Mouse (Mus musculus) erythroid progenitor cell, adult 5-6 weeks (primary cell): ENCODE data around the gene 4932438A13Rik. TPM values are rescaled to one million over a fixed set of nuclear protein-coding genes. Genes with fewer than 3 reads are reported as not detected.

ENCODE experiments used
- ATAC-seq: replicated peaks from 2 replicates; pipeline ENCODE4 v1.8.0; 2016; ENCODE audit warnings: moderate number of reproducible peaks, mild to moderate bottlenecking, moderate TSS enrichment, inconsistent platforms; ENCODE audit not compliant: poor library complexity, low FRiP score, severe bottlenecking
- total RNA-seq, 2 experiments: library from RNA; stranded (forward) in 1 of 2; stranded (reverse) in 1 of 2; fragments of 150-400 nt in 1 of 2; fragments of 186-747, 209-891 nt in 1 of 2; gene quantifications; 2 replicates each; pipeline versions ENCODE4 v1.2.3 to v1.2.4; 2015 to 2017; ENCODE audit warnings: low replicate concordance in 2 of 2

Gene 4932438A13Rik
- total RNA-seq (2015; ENCODE audit: low replicate concordance) (85.8 and 156 TPM in 2 replicates), total RNA-seq (2017; ENCODE audit: low replicate concordance) (68.2 and 75.4 TPM in 2 replicates)

GRCm38 (mm10) chr3:36862721-36863275 lies at the start of gene 4932438A13Rik:
Gene 4932438A13Rik (plus strand): TSS chr3:36863104.
- ATAC-seq, result peak; percentile 100

DNA sequence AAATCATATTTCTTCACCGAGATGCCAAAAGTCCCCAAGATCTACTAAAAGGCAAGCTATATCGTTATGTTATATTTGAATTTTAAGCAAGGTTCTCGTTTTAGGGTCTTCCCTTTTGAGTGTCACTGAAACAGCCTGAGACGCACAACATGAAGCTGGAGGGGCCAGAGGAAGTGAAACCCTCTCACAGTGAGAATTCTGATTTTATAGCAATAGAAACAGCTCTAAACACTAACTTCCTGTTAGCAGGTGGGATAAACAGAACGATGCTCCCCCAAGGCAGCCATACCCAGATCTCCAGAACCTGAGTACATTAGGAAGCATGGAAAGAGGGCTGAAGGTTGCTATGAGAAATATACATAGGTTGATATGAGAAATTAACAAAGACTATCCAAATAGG lies 46.3 kb upstream of the 4932438A13Rik start:
- ATAC-seq, result no peak

GRCm38 (mm10) chr3:36819402-36819801 lies 43.5 kb upstream of the 4932438A13Rik start:
- ATAC-seq, result no peak

- ATAC-seq, result no peak
Measured at GRCm38 (mm10) chr3:36821037-36821436, 41.9 kb upstream of the 4932438A13Rik start.

DNA sequence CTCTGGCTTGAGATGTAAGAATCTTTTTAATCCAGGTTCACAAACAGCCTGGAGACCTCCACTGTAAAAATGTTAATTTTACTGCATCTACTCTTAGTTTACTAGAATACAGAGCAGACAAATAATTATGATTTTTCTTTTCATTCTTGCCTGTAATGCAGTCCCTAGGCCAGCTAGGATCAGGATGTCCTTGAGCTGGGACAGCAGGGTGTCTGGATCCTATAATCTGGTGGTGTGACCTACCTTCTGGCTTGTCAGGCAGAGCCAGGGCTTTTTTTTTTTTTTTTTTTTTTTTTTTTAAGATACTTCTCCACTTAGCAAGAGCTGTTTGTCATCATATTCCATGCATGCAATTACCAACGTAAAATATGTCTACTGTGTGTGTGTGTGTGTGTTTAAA lies 37.8 kb upstream of the 4932438A13Rik start:
- no peak for ATAC-seq

DNA sequence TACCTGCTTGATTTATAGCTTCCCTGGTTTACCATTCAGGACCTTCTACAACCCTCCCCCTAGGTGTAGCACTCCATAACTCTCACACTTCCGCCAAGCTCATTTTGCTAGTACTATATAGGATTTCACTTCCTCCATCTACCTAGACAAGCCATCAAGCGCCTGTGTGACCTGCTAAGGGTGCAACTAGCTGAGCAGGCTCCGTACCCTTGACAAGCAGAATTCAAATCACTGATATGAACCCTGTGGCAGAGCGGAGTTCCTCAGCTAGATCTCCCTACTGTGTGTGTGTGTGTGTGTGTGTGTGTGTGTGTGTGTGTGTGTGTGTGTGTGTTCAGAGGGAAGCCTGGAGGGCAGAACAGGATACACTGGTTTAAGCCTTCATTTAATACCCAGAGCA lies 37.4 kb upstream of the 4932438A13Rik start:
- no peak for ATAC-seq

GRCm38 (mm10) chr3:36827274-36828025 lies 35.5 kb upstream of the 4932438A13Rik start:
- ATAC-seq, result no peak

DNA sequence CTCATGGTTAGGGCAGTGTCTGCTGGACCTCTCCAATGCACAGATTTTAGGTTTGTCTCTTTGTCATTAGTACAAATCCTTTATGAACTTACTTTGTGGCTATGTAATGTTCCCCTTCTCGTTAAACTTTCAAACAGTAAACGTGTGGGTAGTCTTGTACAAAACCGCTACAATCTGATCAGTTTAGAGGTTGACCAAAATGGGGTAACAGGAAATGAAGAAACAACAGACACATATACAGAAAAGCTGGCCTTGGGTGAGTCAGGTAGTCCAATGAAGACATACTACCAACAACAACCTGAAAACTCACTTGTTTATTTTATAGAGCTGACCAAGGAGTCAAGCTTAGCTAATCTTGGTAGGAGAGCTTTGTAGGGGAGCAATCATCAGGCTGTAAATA lies 32.7 kb upstream of the 4932438A13Rik start:
- no peak for ATAC-seq

- ATAC-seq, result no peak
Measured at GRCm38 (mm10) chr3:36834426-36834825, 28.5 kb upstream of the 4932438A13Rik start.

DNA sequence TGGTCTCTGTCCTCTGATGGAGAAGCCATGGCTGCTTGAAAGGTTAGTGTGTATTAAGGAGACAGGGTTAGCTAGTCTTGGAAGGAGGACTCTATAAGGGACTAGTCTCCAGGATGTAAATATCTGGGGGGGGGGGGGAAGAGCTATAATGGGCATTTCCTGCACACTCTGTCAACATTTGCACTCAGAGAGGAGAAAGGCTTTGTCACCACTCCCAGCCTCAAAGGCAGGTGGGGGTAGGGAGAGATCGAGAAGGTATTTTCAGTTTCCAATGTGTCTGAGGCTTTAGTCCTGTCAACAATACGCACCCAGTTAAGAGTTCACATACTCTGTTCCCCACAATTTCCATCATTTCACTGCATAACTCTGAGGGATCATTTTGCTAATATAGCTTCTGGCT lies 28.1 kb upstream of the 4932438A13Rik start:
- no peak for ATAC-seq

DNA sequence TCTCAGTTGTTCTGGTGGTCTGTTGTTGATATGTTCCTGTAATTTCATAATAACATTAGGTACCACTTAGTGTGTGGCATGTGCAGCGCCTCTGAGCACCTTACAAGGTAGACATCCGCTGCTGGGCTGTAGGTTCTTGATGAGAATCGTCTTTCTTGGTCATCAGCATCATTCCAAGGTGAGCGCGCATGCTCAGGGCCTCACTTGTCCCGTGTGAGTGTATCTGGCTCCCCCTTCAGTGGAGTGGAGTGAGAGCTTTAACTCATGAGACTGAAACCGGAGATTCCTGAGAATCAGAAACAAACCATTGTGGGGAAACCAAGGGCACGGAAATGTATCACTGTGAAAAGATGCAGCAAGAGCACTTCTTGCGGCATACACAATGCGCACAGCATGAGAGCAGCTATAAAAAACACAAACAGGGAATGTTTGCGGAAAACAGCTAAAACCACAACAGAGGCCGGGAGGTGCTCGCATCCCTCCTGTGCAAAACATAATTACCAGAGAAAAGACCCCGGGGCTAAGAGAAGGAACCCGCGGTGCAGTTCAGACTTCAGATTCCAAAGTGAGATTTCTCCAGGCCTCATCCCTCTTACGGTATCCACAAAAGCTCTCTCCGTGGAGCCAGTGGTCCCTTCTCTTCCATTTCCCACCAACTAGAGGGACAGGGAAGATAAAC lies 27.2 kb upstream of the 4932438A13Rik start:
- ATAC-seq, result no peak

DNA sequence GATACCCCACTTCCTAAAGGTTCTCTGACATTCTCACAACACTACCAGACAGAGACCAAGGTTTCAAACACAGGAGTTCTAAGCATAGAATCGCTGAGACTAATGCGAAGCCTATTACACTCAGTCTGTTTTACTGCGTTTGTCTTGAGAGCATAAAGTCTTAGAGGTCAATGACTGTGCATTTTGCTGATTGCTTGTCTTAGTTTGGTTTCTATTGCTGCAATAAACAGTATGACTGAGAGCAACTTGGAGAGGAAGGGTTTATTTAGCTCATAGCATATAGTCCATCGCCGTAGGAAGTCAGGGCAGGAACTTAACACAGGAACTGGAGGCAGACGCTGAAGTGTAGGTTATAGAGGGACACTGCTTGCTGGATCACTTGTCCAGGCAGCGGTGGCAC lies 26.1 kb upstream of the 4932438A13Rik start:
- ATAC-seq, result no peak

GRCm38 (mm10) chr3:36840650-36841555 lies 22.0 kb upstream of the 4932438A13Rik start:
- 0 out of 2 replicates have a peak, but pooled peaks have one; percentile 63 for ATAC-seq

GRCm38 (mm10) chr3:36853733-36854440 lies 9.0 kb upstream of the 4932438A13Rik start:
- ATAC-seq, result no peak

DNA sequence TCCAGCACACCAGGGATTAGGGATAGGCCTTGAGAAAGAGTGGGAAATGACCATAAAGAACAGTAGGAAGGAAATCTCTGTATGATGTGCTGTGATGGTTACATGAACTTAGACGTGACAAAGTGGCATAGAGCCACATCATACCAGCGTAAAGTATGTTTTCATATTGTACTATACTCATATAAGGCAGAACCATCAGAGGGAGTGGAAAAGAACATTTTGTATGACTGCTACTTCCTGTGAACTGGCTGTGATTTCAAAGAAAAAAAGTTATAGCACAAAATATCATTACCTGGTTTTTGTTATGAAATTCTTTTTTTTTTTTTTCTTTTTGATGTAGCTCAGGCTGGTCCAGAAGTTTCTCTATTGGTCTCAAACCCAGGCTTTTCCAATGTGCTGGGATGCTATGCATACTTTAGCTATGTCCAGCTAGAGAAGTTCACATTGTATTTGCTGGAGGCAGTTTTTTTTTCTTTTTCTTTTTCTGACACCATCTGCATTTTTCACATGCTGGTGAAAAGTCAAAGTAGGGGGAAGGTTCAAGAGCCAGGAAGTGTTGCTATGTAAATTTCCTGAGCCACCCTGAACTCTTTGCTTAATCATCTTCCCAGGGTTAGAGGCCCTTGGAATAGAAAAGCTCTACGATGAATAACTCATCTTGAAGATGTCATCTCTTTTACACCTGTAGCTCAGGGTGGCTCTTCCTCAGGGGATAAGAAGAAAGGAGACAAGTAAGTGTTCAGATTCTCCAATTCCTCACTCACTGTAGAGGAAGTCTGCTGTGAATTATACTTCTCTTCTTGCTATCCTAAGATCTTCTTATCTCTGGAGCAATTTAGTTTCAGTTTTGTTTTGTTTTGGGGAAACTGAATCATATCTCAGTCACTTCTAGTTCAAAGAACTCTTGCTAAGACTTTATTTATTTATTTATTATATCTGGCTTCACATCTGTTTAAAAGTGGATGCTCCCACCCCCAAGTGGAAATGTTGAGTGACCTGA lies 1.2 kb upstream of the 4932438A13Rik start:
- ATAC-seq, result no peak

DNA sequence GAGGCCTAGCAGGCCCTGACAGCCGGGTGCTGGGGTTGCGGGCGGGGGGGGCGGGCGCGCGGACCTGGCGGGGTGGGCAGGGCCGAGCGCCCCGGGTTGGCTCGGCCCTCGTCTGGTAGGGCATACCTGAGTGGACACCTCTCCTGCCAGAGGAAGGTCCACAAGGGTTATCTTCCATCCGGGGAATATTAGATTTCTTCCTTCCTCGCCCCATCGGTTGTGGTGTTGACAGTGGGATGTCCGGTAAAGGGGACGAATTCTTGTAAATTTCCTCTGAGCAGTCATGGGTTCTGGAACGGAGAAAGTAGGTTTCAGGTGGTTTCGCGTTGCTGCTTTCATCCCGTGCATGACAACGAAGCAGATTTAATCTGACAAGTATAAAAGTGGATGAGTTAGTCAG lies 523 bp downstream of the 4932438A13Rik start:
- ATAC-seq, result peak; percentile 33; the same call in 1 of the 2 replicates

GRCm38 (mm10) chr3:36863881-36864280 lies 977 bp downstream of the 4932438A13Rik start:
- ATAC-seq, result no peak

GRCm38 (mm10) chr3:36864466-36864865 lies 1.6 kb downstream of the 4932438A13Rik start:
- ATAC-seq, result no peak
